Comparison of ENCODE assay signal across 17 mouse cellular contexts in the genomic region with DNA sequence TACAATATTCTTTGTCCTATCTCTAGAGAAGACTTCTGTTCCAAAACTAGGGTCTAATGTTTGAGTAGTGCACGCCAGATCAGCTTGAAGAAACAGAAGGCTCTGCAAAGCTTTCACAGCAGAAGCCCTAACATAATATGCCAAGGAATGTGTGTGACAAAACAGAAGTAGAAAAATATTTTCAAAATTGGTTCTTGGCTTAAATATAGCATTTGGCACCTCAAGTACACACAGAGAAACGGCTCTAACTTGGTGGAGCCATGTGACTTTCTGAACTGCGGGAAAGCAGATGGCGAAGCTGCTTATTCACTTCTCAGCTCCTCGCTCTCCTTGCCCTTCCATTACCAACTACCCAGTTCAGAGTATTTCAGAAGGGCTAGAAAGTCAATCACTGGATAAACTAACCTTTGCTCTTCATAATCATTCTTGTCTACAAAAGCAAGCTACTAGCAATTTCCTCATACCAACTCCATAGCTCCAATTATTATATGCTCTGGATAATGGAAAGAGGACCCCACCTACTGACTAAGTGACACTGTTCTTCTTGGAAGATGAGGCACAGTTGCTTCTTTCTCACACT.
DNase-seq lines count a peak whose midpoint lies in the region; ATAC-seq and TF ChIP-seq lines count a peak whose summit lies in the region.
"Had no signal": no experiment of that assay in that cellular context is flagged by ENCODE, and none has a peak within 500 bp of the region (broad histone marks: within the 10 kb centered on the region; RNA-seq: fewer than 3 reads in every experiment).

No protein-coding gene starts in this region.

- H3K4me2 ChIP-seq in forebrain, postnatal 0 days (ENCODE audit: low read depth), result no peak overlapping the region
- H3K4me2 ChIP-seq: embryonic facial prominence, embryonic 13.5 days; hindbrain, embryonic 15.5 days had no signal

- H3K36me3 ChIP-seq in forebrain, postnatal 0 days (ENCODE audit: insufficient read depth), result no peaks in the 10 kb centered on the region
- H3K36me3 ChIP-seq: embryonic facial prominence, embryonic 13.5 days; hindbrain, embryonic 15.5 days had no signal

- ATAC-seq in frontal cortex, adult (ENCODE audit: low TSS enrichment), result peak; percentile 97
- peak; percentile 87 for ATAC-seq in forebrain, postnatal 0 days

- intact Hi-C loops in left cerebral cortex, postnatal 4 days (cut with DNase I), result no loop called here

- no peak overlapping the region for H3K27ac ChIP-seq in forebrain, postnatal 0 days (ENCODE audit: low read depth, low read length)
- H3K27ac ChIP-seq: embryonic facial prominence, embryonic 13.5 days; hindbrain, embryonic 15.5 days; liver, embryonic 14.5 days had no signal

- H3K9me3 ChIP-seq in forebrain, postnatal 0 days (ENCODE audit: low read length), result no peaks in the 10 kb centered on the region
- H3K9me3 ChIP-seq: embryonic facial prominence, embryonic 13.5 days; hindbrain, embryonic 15.5 days; megakaryocyte, embryonic 14.5 days had no signal

- 0 out of 2 replicates have a peak, but pooled peaks cover 5% of the 10 kb centered on the region for H3K4me1 ChIP-seq in forebrain, postnatal 0 days (ENCODE audit: insufficient read depth)
- H3K4me1 ChIP-seq: megakaryocyte, embryonic 14.5 days had no signal

- H3K4me3 ChIP-seq in forebrain, postnatal 0 days (ENCODE audit: low read depth, low read length), result no peak overlapping the region
- H3K4me3 ChIP-seq: embryonic facial prominence, embryonic 13.5 days; hindbrain, embryonic 15.5 days; megakaryocyte, embryonic 14.5 days; myocyte had no signal

- no peak for TF ChIP-seq CTCF in forebrain, postnatal 0 days (IDR thresholded peaks at IDR 0.05; ENCODE audit: low read depth)

- no peak for DNase-seq in frontal cortex, postnatal 10 days (ENCODE audit: low spot score in 2 of 2)
- peak; percentile 26 for DNase-seq in left cerebral cortex, adult 11 months (ENCODE audit: low spot score)
- DNase-seq in left cerebral cortex, postnatal 4 days, result no peak
- DNase-seq in forebrain, postnatal 0 days, result peak; percentile 72
- peak; percentile 17 to 28 for DNase-seq in right cerebral cortex, postnatal 36 days (ENCODE audit: low spot score in 2 of 2)
- DNase-seq in thymus, postnatal 36 days, result no peak
- DNase-seq in adrenal gland, adult 2 months, result no peak
- DNase-seq: adrenal gland, postnatal 25 days; cerebellum, adult 8-10 months; gastrocnemius, postnatal 10 days; kidney, postnatal 25 days had no signal

- no peak overlapping the region for H3K9ac ChIP-seq in forebrain, postnatal 0 days
- H3K9ac ChIP-seq: embryonic facial prominence, embryonic 13.5 days; hindbrain, embryonic 15.5 days; liver, embryonic 14.5 days had no signal

- WGBS in forebrain, postnatal 0 days, result 51% methylated on average over 5 of the region's 5 CpGs

- no peaks in the 10 kb centered on the region for H3K27me3 ChIP-seq in forebrain, postnatal 0 days (ENCODE audit: insufficient read depth, low read length)
- H3K27me3 ChIP-seq: embryonic facial prominence, embryonic 13.5 days; hindbrain, embryonic 15.5 days; megakaryocyte, embryonic 14.5 days had no signal

Comparison
In these comparisons a context has a peak if more than half of its experiments do, and no peak if none do; other contexts are left out.
1. DNase-seq: peak in left cerebral cortex, adult 11 months (single experiment), forebrain, postnatal 0 days (single experiment) and right cerebral cortex, postnatal 36 days (2 of 2); none in frontal cortex, postnatal 10 days (0 of 2), left cerebral cortex, postnatal 4 days (single experiment), thymus, postnatal 36 days (0 of 2) and adrenal gland, adult 2 months (single experiment).